Mouse (Mus musculus) cerebellum, adult 9-11 months (tissue): Measurements from ENCODE around the gene Xylt1.

Source experiments
- DNase-seq: peaks from one replicate; pipeline ENCODE4 v3.0.0; 2022

Gene Xylt1

GRCm38 (mm10) chr7:117395511-117395910 is 14.7 kb downstream of the Xylt1 start:
- DNase-seq: no peak

GRCm38 (mm10) chr7:117397877-117398276 is 17.1 kb downstream of the Xylt1 start:
- DNase-seq: no peak

- no peak for DNase-seq
Measured at GRCm38 (mm10) chr7:117399971-117400370, 19.2 kb downstream of the Xylt1 start.

- DNase-seq: no peak
Measured at GRCm38 (mm10) chr7:117401581-117401980, 20.8 kb downstream of the Xylt1 start.

DNA sequence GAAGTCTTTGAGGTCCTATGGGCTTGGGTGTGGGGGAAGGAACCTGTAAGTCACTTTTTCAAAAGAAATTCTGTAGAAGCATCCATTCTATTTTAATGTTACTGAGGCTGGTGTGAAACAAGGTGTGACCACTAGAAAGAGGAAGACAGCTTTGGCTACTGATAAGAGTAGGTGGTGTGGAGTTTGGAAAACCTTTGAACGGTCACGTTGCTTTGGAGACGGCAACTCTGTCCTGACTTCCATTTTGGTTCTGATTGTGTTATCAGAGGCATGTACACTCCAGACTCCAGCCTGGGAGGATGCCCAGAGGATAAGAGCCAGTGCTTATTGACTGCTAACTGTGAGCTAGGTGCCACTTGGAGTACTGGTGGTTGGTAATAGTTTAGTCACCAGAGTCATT is 25.6 kb downstream of the Xylt1 start:
- no peak for DNase-seq

- no peak for DNase-seq
Measured at GRCm38 (mm10) chr7:117409268-117409988, 28.6 kb downstream of the Xylt1 start.

DNA sequence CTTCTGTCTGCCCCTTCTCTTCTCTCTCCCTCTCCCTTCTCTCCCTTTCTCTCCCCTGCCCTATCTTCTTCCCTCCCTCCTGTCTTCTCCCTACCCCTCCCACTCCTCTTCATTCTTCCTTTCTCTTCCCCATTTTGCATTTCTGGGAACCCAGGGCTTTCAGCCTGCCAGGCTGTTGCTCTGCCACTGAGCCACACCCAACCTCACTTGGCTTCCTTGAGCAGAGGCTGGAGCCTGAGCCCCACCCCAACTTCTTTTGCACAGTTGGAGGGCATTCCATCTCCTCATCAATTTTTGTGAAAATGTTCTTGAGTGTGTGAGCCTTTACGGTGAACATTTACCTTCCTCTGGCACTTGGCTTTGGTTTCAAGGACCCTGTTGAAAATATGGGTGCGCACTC is 31.1 kb downstream of the Xylt1 start:
- DNase-seq: no peak

DNA sequence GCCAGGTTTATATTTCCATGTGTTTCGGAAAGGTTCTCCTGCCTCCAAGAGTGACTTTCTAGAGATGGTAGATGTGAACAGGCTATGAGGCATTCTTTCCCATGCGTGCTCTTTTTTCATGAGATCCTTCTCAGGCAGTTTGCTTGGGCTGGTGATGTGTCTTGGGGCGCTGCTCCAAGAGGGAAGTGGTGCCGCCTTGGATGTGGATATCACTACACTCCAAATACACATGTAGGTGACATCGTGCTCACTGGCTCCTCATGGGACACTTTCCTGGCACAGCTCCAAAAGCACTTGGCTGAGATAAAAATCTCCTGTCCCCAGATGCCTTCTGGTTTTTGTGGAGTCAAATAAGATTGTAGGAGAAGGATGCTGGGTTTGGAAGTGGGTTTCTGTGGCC is 31.6 kb downstream of the Xylt1 start:
- DNase-seq: no peak

DNA sequence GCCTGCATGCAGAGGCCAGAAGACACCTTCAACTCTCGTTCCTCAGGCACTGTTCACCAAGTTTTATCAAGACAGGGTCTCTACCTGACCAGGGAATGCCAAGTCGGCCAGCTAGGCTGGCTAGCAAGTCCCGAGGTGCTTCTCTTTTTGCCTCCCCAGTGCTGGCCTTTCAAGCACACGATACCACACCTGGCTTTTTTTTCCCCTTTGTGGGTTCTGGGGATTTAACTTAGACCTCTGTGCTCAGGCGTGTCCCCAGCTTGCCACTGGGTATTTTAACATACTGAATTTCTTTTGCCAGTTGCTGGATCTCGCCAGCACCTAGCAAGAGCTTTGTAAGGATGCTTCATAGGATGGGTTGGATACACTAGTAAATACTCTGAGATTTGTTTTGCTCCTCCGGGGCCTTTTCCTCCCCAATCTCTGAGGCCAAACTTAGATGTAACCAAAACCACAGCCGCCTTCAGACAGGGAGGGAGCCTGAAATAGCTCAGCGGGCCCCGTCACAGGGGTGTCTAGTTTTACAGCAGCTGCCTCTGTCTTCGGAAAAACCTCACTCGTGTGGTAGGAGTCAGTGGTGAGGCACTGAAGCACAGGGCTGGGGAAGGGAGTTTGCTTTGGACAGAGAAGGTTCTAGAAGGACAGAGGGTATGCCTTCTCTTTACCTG is 33.7 kb downstream of the Xylt1 start:
- no peak for DNase-seq

GRCm38 (mm10) chr7:117415009-117415363 is 34.2 kb downstream of the Xylt1 start:
- DNase-seq: no peak

- DNase-seq: no peak
Measured at GRCm38 (mm10) chr7:117419041-117419440, 38.3 kb downstream of the Xylt1 start.

DNA sequence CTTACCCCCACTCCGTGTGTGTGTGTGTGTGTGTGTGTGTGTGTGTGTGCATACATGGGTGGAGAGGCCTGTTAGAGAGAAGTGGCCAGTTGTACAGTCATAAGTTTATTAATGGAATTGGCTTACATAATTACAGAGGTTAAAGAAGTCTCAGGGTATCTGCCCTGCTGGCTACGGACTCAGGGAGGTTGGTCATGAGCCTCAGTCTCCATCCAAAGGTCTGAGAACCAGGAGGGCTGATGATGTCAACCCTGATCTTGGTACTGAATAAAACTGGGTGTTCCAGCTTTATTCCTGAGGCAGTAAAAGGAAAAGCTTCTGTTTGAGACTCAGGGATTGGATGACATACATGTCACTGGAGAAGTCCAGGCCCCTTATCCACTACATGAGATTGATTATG is 39.1 kb downstream of the Xylt1 start:
- DNase-seq: no peak

DNA sequence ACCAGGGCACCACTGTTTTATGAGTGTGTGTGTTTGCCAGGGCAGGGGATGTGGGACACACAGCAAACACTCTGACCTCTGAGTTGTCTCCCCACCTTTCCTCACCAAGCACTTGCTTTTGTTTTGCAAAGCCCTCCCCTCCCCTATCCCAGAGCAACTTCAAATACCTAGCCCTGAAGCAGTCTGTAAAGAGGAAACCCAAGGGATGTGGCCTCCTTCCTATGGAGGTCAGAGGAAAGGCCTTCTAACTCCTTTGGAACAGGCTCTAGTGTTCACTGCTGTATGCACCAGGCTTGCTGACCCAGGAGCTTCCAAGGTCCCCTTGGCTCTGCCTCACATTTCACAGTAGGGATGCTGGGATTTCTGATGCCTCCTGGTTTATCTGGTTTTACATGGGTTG is 39.5 kb downstream of the Xylt1 start:
- no peak for DNase-seq

DNA sequence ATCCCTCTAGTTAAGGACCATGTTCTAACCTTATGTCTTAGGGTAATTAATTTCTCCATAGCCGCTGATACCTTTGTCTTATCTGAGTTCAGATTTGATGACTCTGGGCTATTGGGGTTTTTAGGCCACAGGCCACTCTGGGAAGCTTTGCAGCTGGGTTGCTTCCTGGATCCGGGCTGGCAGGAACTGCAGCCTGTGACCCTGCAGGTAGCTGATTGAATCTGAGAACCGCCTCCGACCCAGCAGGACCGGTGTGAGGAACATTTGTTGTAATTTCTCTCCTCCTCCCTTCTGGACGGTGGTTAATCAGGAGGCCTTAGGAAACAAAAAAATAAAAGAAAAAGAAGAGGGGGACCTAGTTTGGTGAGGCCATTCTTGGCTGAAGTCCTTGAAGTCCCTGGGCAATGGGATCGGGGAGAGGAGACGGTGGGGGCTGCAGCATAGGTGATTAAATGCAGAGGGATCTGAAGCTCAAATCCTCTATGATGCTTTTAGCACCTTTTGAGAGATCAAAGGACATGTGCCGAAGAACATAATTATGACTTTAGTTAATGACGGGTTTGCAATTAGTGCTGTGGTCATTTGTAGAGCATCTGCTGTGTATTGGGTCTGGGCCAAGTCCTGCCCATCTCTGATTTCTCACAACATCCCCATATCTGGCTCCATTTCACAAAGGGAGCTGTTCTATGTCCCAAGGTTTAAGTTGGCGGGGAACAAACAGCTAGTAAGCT is 40.2 kb downstream of the Xylt1 start:
- no peak for DNase-seq

- DNase-seq: no peak
Measured at GRCm38 (mm10) chr7:117424841-117425240, 44.1 kb downstream of the Xylt1 start.

GRCm38 (mm10) chr7:117426366-117426765 is 45.6 kb downstream of the Xylt1 start:
- no peak for DNase-seq

- no peak for DNase-seq
Measured at GRCm38 (mm10) chr7:117428690-117429224, 48.0 kb downstream of the Xylt1 start.

GRCm38 (mm10) chr7:117429483-117429882 is 48.7 kb downstream of the Xylt1 start:
- no peak for DNase-seq

GRCm38 (mm10) chr7:117429895-117430294 is 49.1 kb downstream of the Xylt1 start:
- DNase-seq: no peak

- DNase-seq: no peak
Measured at GRCm38 (mm10) chr7:117430361-117430935, 49.7 kb downstream of the Xylt1 start.

DNA sequence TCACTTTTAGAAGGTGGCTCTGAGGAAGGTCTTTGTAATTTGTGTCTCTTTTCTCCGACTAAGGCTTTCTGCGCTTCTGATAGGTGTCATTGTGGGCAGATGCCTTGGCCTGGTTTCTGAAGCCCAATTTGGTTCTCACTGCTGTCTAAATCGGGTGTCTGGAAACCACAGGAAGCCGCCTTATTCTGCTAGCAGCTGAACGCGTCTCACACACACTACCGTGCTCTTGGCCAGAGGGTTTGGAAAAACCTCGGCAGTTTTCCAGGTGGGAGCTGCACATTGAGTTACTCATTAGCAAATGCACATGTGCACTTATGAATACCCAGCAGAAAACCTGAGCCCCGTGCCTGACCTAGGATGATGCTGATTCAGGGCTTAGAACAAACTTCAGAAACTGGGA is 52.9 kb downstream of the Xylt1 start:
- DNase-seq: no peak

DNA sequence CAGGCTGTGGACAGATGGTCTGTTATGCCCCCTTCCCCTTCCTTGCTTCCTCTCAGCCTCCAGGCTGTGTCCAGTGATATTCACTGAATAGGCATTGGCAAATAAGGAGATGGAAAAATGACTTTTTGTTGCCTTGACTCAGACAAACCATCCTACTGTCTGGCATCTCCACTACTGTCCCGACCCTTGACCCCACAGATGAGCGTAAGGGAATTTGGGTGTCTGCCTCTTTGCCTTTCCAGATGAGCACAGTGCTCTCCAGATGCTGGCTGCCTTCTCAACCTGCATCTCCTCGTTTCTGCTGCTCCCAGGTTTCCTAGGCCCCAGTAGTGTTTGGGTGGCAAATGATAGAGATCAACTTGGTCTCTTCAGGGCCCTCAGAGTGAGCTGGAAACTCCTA is 54.3 kb downstream of the Xylt1 start:
- DNase-seq: no peak

DNA sequence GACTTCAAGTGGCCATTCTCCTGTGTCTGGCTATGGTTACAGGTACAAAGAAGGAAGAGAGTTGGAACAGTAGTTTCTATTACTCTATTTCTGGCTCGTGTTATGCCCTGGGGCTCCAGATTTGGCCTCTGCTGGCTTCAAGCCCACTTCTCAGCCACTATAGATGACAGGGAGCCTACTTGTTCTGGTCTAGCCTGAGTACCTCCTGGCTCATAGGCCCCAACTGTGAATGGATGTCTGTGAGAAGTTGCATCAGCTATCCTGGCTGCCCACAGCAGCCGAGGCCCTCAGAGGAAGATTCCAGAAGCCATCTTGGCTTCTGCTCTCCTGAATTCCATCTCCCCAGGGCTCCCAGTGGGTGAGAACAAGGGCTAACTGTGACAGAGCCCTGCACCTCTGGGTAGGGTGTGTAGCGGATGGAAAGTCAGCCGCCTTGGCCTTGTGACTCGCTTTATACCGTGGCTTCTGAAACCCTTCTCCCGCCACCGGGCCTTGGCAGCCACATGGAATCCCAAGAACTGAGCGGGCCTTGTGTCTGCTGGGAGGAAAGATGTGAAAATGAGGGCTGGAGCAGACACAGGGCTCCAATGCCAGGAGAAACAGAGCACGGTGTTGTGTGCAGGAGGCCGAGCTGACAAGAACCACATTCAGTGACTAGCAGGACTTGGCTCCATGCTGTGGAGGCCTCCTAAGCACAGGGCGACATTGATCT is 55.1 kb downstream of the Xylt1 start:
- DNase-seq: peak; percentile 45
